In genomic region chr19:4441090-4441591, GRCm38 (mm10) we compare ENCODE assay signal across 7 mouse cellular contexts. TPM values are rescaled to one million over a fixed set of nuclear protein-coding genes. Genes with fewer than 3 reads are reported as not detected.
A peak's percentile ranks its signal among the peaks of the same experiment; 100 is the strongest.
DNase-seq lines count a peak whose midpoint lies in the region; ATAC-seq lines count a peak whose summit lies in the region.

No protein-coding gene starts in this region.

- ATAC-seq in hematopoietic stem cell, adult 5-6 weeks (replicated peaks in 1 of 2; ENCODE audit: insufficient read depth in 1 of 2, low FRiP score in 2 of 2, low TSS enrichment in 1 of 2, low read depth in 1 of 2, poor library complexity in 2 of 2, severe bottlenecking in 2 of 2) = peak; percentile 29 to 43; a peak in 2 of 4 replicates
- ATAC-seq in liver, embryonic 13.5 days (ENCODE audit: low read depth) = peak; percentile 8; the same call in 1 of the 2 replicates

- H3K27me3 ChIP-seq in liver, embryonic 13.5 days = peaks cover 47% of the 10 kb centered on the region

- 13% methylated on average over 6 of the region's 6 CpGs for WGBS in liver, embryonic 13.5 days (ENCODE audit: insufficient replicate concordance)

- peaks cover 38% of the 10 kb centered on the region for H3K4me1 ChIP-seq in liver, embryonic 13.5 days (replicated peaks)

- peak overlapping the region; percentile 50 for H3K27ac ChIP-seq in liver, embryonic 13.5 days

- DNase-seq in ovary, postnatal 14 days (ENCODE audit: low spot score) = peak; percentile 36
- no peak for DNase-seq in ovary, postnatal 10 days (ENCODE audit: low spot score)
- DNase-seq in adipocyte (ENCODE audit: low spot score) = peak; percentile 80
- peak; percentile 80 for DNase-seq in embryo, embryonic 10.5 days (ENCODE audit: low spot score)
- peak; percentile 34 for DNase-seq in liver, embryonic 13.5 days
- DNase-seq in retina, postnatal 7 days (ENCODE audit: low read depth, low spot score) = peak; percentile 40

- H3K4me2 ChIP-seq in liver, embryonic 13.5 days = no peak overlapping the region

- no peak overlapping the region for H3K4me3 ChIP-seq in liver, embryonic 13.5 days (replicated peaks)

- H3K36me3 ChIP-seq in liver, embryonic 13.5 days = no peaks in the 10 kb centered on the region

- H3K9me3 ChIP-seq in liver, embryonic 13.5 days (replicated peaks) = no peaks in the 10 kb centered on the region

- no peak overlapping the region for H3K9ac ChIP-seq in liver, embryonic 13.5 days

RNA-seq across cellular contexts. Expression of gene Rhod, which starts 1.9 kb away (rescaled TPM):
- total RNA-seq in hematopoietic stem cell, adult 5-6 weeks (2017) = 2.4 and 2.7 TPM in 2 replicates
- polyA plus RNA-seq in liver, embryonic 13.5 days (2015; fragmentation: Nextera tagmentation; extraction: Ambion mirVana) = 6.5 and 6.7 TPM in 2 replicates

RNA-seq across cellular contexts. Expression of gene Syt12, which starts 36.1 kb away (rescaled TPM):
- not detected in 2 replicates for total RNA-seq in hematopoietic stem cell, adult 5-6 weeks (2017)
- polyA plus RNA-seq in liver, embryonic 13.5 days (2015; fragmentation: Nextera tagmentation; extraction: Ambion mirVana) = 0.17 and 0.22 TPM in 2 replicates

RNA-seq across cellular contexts. Expression of gene Kdm2a, which starts 43.1 kb away (rescaled TPM):
- total RNA-seq in hematopoietic stem cell, adult 5-6 weeks (2017) = 95.0 and 119 TPM in 2 replicates
- polyA plus RNA-seq in liver, embryonic 13.5 days (2015; fragmentation: Nextera tagmentation; extraction: Ambion mirVana) = 10.9 and 15.4 TPM in 2 replicates

RNA-seq across cellular contexts. Expression of gene 2010003K11Rik, which starts 57.2 kb away (rescaled TPM):
- total RNA-seq in hematopoietic stem cell, adult 5-6 weeks (2017) = not detected in 2 replicates
- not detected in 2 replicates for polyA plus RNA-seq in liver, embryonic 13.5 days (2015; fragmentation: Nextera tagmentation; extraction: Ambion mirVana)
